ENCODE assay signal across 30 mouse cellular contexts in genomic region chr15:16566155-16566732, GRCm38 (mm10).
DNase-seq lines count a peak whose midpoint lies in the region; ATAC-seq and TF ChIP-seq lines count a peak whose summit lies in the region.
"Had no signal": no experiment of that assay in that cellular context is flagged by ENCODE, and none has a peak within 500 bp of the region (broad histone marks: within the 10 kb centered on the region; RNA-seq: fewer than 3 reads in every experiment).

No protein-coding gene starts in this region.

- H3K27ac ChIP-seq in intestine, embryonic 14.5 days (ENCODE audit: low read depth): 0 out of 2 replicates have a peak overlapping the region, but pooled peaks have one; percentile 43
- no peak overlapping the region for H3K27ac ChIP-seq in intestine, postnatal 0 days (ENCODE audit: low read depth, low read length)
- H3K27ac ChIP-seq in liver, embryonic 15.5 days (replicated peaks): no peak overlapping the region
- no peak overlapping the region for H3K27ac ChIP-seq in stomach, embryonic 16.5 days (ENCODE audit: low read length)
- H3K27ac ChIP-seq: embryonic facial prominence, embryonic 10.5 days; embryonic facial prominence, embryonic 15.5 days; hindbrain, embryonic 12.5 days; hindbrain, postnatal 0 days; kidney, embryonic 15.5 days; lung, embryonic 15.5 days; neural tube, embryonic 12.5 days had no signal

- no peak overlapping the region for H3K9ac ChIP-seq in intestine, embryonic 14.5 days (ENCODE audit: low read length)
- no peak overlapping the region for H3K9ac ChIP-seq in intestine, postnatal 0 days (ENCODE audit: low read depth, low read length)
- H3K9ac ChIP-seq in liver, embryonic 15.5 days: no peak overlapping the region
- H3K9ac ChIP-seq in stomach, embryonic 16.5 days (ENCODE audit: low read length): no peak overlapping the region
- H3K9ac ChIP-seq: embryonic facial prominence, embryonic 15.5 days; hindbrain, embryonic 12.5 days; kidney, embryonic 15.5 days; lung, embryonic 15.5 days; neural tube, embryonic 12.5 days had no signal

- no peak overlapping the region for H3K4me3 ChIP-seq in intestine, embryonic 14.5 days (ENCODE audit: low read depth, low read length)
- H3K4me3 ChIP-seq in intestine, postnatal 0 days (ENCODE audit: low read depth, low read length): no peak overlapping the region
- H3K4me3 ChIP-seq in liver, embryonic 15.5 days (replicated peaks): no peak overlapping the region
- no peak overlapping the region for H3K4me3 ChIP-seq in stomach, embryonic 16.5 days (replicated peaks; ENCODE audit: low read length)
- H3K4me3 ChIP-seq: embryonic facial prominence, embryonic 10.5 days; embryonic facial prominence, embryonic 15.5 days; hindbrain, embryonic 12.5 days; kidney, embryonic 15.5 days; lung, embryonic 15.5 days; myocyte; neural tube, embryonic 12.5 days had no signal

- H3K4me2 ChIP-seq in intestine, embryonic 14.5 days (ENCODE audit: low read length): no peak overlapping the region
- H3K4me2 ChIP-seq in intestine, postnatal 0 days (replicated peaks; ENCODE audit: low read depth): no peak overlapping the region
- no peak overlapping the region for H3K4me2 ChIP-seq in liver, embryonic 15.5 days
- no peak overlapping the region for H3K4me2 ChIP-seq in stomach, embryonic 16.5 days (ENCODE audit: low read depth, low read length)
- H3K4me2 ChIP-seq: embryonic facial prominence, embryonic 15.5 days; hindbrain, embryonic 12.5 days; kidney, embryonic 15.5 days; lung, embryonic 15.5 days; midbrain, embryonic 11.5 days; neural tube, embryonic 12.5 days had no signal

- DNase-seq in intestine, embryonic 14.5 days (ENCODE audit: low spot score): no peak
- no peak for DNase-seq in ovary, postnatal 14 days (ENCODE audit: low spot score)
- DNase-seq in gastrocnemius, adult 18-20 months (ENCODE audit: low spot score): no peak
- DNase-seq in layer of hippocampus, postnatal 25 days (ENCODE audit: extremely low spot score in 1 of 2, low spot score in 1 of 2): no peak
- DNase-seq: adrenal gland, postnatal 10 days; cerebellum, adult 8-10 months; cerebellum, postnatal 25 days; gastrocnemius, postnatal 10 days; heart, postnatal 14 days; kidney, adult 18-20 months; kidney, postnatal 4 days; layer of hippocampus, postnatal 36 days; left cerebral cortex, postnatal 4 days; lung, postnatal 36 days; right cerebral cortex, postnatal 4 days; thymus, postnatal 36 days had no signal

- H3K27me3 ChIP-seq in intestine, embryonic 14.5 days (replicated peaks; ENCODE audit: control insufficient read depth, insufficient read depth, low read length): no peaks in the 10 kb centered on the region
- H3K27me3 ChIP-seq in intestine, postnatal 0 days (replicated peaks; ENCODE audit: control insufficient read depth, insufficient read depth, low read length): no peaks in the 10 kb centered on the region
- no peaks in the 10 kb centered on the region for H3K27me3 ChIP-seq in liver, embryonic 15.5 days
- H3K27me3 ChIP-seq in stomach, embryonic 16.5 days (ENCODE audit: control insufficient read depth, insufficient read depth, low read length): no peaks in the 10 kb centered on the region
- H3K27me3 ChIP-seq: CH12.LX; embryonic facial prominence, embryonic 15.5 days; hindbrain, embryonic 12.5 days; kidney, embryonic 15.5 days; lung, embryonic 15.5 days; neural tube, embryonic 12.5 days had no signal

- no peaks in the 10 kb centered on the region for H3K9me3 ChIP-seq in intestine, embryonic 14.5 days (ENCODE audit: control insufficient read depth, low read length)
- H3K9me3 ChIP-seq in intestine, postnatal 0 days (ENCODE audit: control insufficient read depth): no peaks in the 10 kb centered on the region
- no peaks in the 10 kb centered on the region for H3K9me3 ChIP-seq in liver, embryonic 15.5 days (replicated peaks)
- H3K9me3 ChIP-seq in stomach, embryonic 16.5 days (replicated peaks; ENCODE audit: control insufficient read depth, low read length): no peaks in the 10 kb centered on the region
- H3K9me3 ChIP-seq: embryonic facial prominence, embryonic 10.5 days; embryonic facial prominence, embryonic 15.5 days; hindbrain, embryonic 12.5 days; kidney, embryonic 15.5 days; lung, embryonic 15.5 days; neural tube, embryonic 12.5 days had no signal

- no peaks in the 10 kb centered on the region for H3K4me1 ChIP-seq in intestine, embryonic 14.5 days (replicated peaks; ENCODE audit: control insufficient read depth, insufficient read depth, low read length)
- H3K4me1 ChIP-seq in intestine, postnatal 0 days (replicated peaks; ENCODE audit: control insufficient read depth, insufficient read depth, low read length): no peaks in the 10 kb centered on the region
- no peaks in the 10 kb centered on the region for H3K4me1 ChIP-seq in liver, embryonic 15.5 days (replicated peaks)
- H3K4me1 ChIP-seq in stomach, embryonic 16.5 days (ENCODE audit: control insufficient read depth, insufficient read depth, low read length): no peaks in the 10 kb centered on the region
- H3K4me1 ChIP-seq: embryonic facial prominence, embryonic 10.5 days; embryonic facial prominence, embryonic 15.5 days; hindbrain, embryonic 12.5 days; kidney, embryonic 15.5 days; lung, embryonic 15.5 days; neural tube, embryonic 12.5 days had no signal

- 62% methylated on average over 4 of the region's 4 CpGs for WGBS in intestine, embryonic 14.5 days
- 37% methylated on average over 4 of the region's 4 CpGs for WGBS in intestine, postnatal 0 days
- 41% methylated on average over 4 of the region's 4 CpGs for WGBS in liver, embryonic 15.5 days (ENCODE audit: insufficient replicate concordance)
- WGBS in stomach, embryonic 16.5 days: 57% methylated on average over 4 of the region's 4 CpGs

- peak; percentile 93 for ATAC-seq in intestine, embryonic 14.5 days (replicated peaks; ENCODE audit: low FRiP score, low TSS enrichment, low read depth)
- ATAC-seq in intestine, postnatal 0 days: peak; percentile 88
- ATAC-seq in liver, embryonic 15.5 days (ENCODE audit: insufficient read depth): peak; percentile 88
- peak; percentile 93 for ATAC-seq in stomach, embryonic 16.5 days (ENCODE audit: insufficient read depth, low FRiP score)
- ATAC-seq: forebrain, embryonic 14.5 days; hindbrain, postnatal 0 days had no signal

- TF ChIP-seq CTCF in intestine, postnatal 0 days (IDR thresholded peaks at IDR 0.05; ENCODE audit: low read depth): no peak

- no peaks in the 10 kb centered on the region for H3K36me3 ChIP-seq in intestine, embryonic 14.5 days (ENCODE audit: control insufficient read depth, insufficient read depth, low read length)
- H3K36me3 ChIP-seq in intestine, postnatal 0 days (ENCODE audit: control insufficient read depth, insufficient read depth): no peaks in the 10 kb centered on the region
- H3K36me3 ChIP-seq in liver, embryonic 15.5 days (replicated peaks): no peaks in the 10 kb centered on the region
- no peaks in the 10 kb centered on the region for H3K36me3 ChIP-seq in stomach, embryonic 16.5 days (ENCODE audit: control insufficient read depth, insufficient read depth, low read length)
- H3K36me3 ChIP-seq: embryonic facial prominence, embryonic 10.5 days; embryonic facial prominence, embryonic 15.5 days; hindbrain, embryonic 12.5 days; kidney, embryonic 15.5 days; lung, embryonic 15.5 days; neural tube, embryonic 12.5 days had no signal
